Mouse (Mus musculus): ENCODE measurements around the gene Tpt1.

DNA sequence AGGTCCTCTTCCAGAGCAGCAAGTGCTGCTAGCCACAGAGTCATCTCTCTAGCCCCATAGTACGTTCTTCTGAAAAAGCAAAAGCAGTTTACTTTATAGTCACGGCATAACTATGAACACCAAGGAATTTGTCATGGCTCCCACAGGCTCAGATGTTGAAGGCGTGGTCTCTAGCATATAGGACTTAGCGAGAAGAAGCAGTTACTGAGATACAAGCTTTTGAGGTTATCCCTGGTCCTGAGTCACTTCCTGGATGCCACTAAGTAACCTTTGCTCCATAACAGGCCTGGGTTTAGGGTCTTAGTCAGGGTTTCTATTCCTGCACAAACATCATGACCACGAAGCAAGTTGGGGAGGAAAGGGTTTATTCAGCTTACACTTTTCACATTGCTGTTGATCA lies 7.1 kb downstream of the Tpt1 start:
- TF ChIP-seq EP300 (IDR thresholded peaks at IDR 0.05; ENCODE audit: low read depth) (no peak), CTCF (IDR thresholded peaks at IDR 0.05; ENCODE audit: low read depth) (no peak)
